In the genomic region with DNA sequence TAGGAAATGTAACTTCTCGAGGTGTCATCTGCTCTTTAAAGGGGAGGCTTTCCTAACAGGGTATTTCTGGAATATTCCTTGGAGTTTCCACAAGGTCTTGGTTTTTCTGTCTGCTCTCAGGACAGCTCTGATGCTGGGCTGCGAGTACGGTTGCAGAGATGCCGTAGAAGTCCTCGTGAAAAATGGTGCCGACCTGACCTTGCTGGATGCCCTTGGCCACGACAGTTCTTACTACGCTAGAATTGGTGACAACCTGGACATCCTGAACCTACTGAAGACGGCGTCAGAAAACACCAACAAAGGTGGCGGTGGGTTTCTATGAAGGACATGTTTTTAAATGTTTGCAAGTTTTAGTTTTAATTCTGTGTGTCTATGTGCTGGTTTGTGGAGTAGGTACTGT, we compare ENCODE assay signal across 13 mouse cellular contexts.
"Had no signal": no experiment of that assay in that cellular context is flagged by ENCODE, and none has a peak within 500 bp of the region (broad histone marks: within the 10 kb centered on the region; RNA-seq: fewer than 3 reads in every experiment).

No protein-coding gene starts in this region.

- DNase-seq: gastrocnemius, postnatal 10 days; gastrocnemius, postnatal 25 days; heart, adult 18-20 months; heart, postnatal 10 days; heart, postnatal 4 days; kidney, adult 18-20 months; kidney, adult 8-10 months; kidney, postnatal 10 days; kidney, postnatal 25 days; kidney, postnatal 4 days; liver; liver, embryonic 13.5 days; liver, postnatal 0 days had no signal
